Mouse (Mus musculus) neural tube, embryonic 15.5 days (tissue): Measurements from ENCODE around the gene Ccz1. TPM values are rescaled to one million over a fixed set of nuclear protein-coding genes. Genes with fewer than 3 reads are reported as not detected.

ENCODE experiments used
- ATAC-seq: fragments of 200-750 bp; cut with Nextera tagmentation; 2 replicates; pipeline ENCODE4 v1.8.0; 2017; ENCODE audit warnings: mild to moderate bottlenecking, moderate TSS enrichment, moderate library complexity; ENCODE audit not compliant: low FRiP score
- H3K27ac ChIP-seq: fragments of 300-500 bp; sonication (generic); replicated peaks from 2 replicates; pipeline ENCODE4 v1.5.1; 2015; ENCODE audit warnings: mild to moderate bottlenecking, inconsistent platforms
- H3K27me3 ChIP-seq: fragments of 300-500 bp; sonication (generic); replicated peaks from 2 replicates; pipeline ENCODE4 v1.6.1; 2015; ENCODE audit warnings: inconsistent platforms
- H3K36me3 ChIP-seq: fragments of 300-500 bp; sonication (generic); 2 replicates; pipeline ENCODE4 v1.6.1; 2015; ENCODE audit warnings: inconsistent platforms
- H3K4me1 ChIP-seq: fragments of 300-500 bp; sonication (generic); 2 replicates; pipeline ENCODE4 v1.6.1; 2015; ENCODE audit warnings: inconsistent platforms
- H3K4me2 ChIP-seq: fragments of 300-500 bp; sonication (generic); 2 replicates; pipeline ENCODE4 v1.6.1; 2015; ENCODE audit warnings: inconsistent platforms, mild to moderate bottlenecking, moderate library complexity
- H3K4me3 ChIP-seq: fragments of 300-500 bp; sonication (generic); replicated peaks from 2 replicates; pipeline ENCODE4 v1.5.1; 2015; ENCODE audit warnings: mild to moderate bottlenecking, inconsistent platforms
- H3K9ac ChIP-seq: fragments of 300-500 bp; sonication (generic); replicated peaks from 2 replicates; pipeline ENCODE4 v1.6.1; 2015; ENCODE audit warnings: mild to moderate bottlenecking, inconsistent platforms
- H3K9me3 ChIP-seq: fragments of 300-500 bp; sonication (generic); replicated peaks from 2 replicates; pipeline ENCODE4 v1.6.1; 2016; ENCODE audit warnings: inconsistent platforms
- WGBS: fragments of 180-500 bp; shearing (Covaris S2); methylation state at CpG from one replicate; pipeline ENCODE4 v1.1.7; 2015; ENCODE audit warnings: mixed read lengths; 5-methylcytosine and 5-hydroxymethylcytosine counted together
- polyA plus RNA-seq: library from polyadenylated mRNA; unstranded; fragments of >200 nt; fragmentation: Nextera tagmentation; extraction: Ambion mirVana; gene quantifications from 2 replicates; pipeline ENCODE4 v1.2.1, GENCODE M21; 2015

Gene Ccz1
- polyA plus RNA-seq, 1 experiment from 2014 or later, result 76.1 TPM

GRCm38 (mm10) chr5:143992661-143993060 is 22.0 kb downstream of the Ccz1 start:
- WGBS, result 86% methylated on average over 10 of the region's 10 CpGs
- no peak overlapping the region for H3K27ac ChIP-seq
- no peaks in the 10 kb centered on the region for H3K27me3 ChIP-seq
- peaks cover 4% of the 10 kb centered on the region; the same call in 1 of the 2 replicates for H3K4me1 ChIP-seq
- H3K4me3 ChIP-seq, result no peak overlapping the region
- H3K9ac ChIP-seq, result no peak overlapping the region
- peaks cover 93% of the 10 kb centered on the region for H3K36me3 ChIP-seq
- H3K4me2 ChIP-seq, result no peak overlapping the region
- ATAC-seq, result no peak
- H3K9me3 ChIP-seq, result no peaks in the 10 kb centered on the region

GRCm38 (mm10) chr5:143990086-143990485 is 24.6 kb downstream of the Ccz1 start:
- Histone ChIP-seq H3K27ac (no peak overlapping the region), H3K36me3 (peaks cover 91% of the 10 kb centered on the region), H3K9me3 (no peaks in the 10 kb centered on the region), H3K9ac (no peak overlapping the region), H3K4me2 (no peak overlapping the region), H3K4me3 (no peak overlapping the region), H3K4me1 (peaks cover 4% of the 10 kb centered on the region; the same call in 1 of the 2 replicates), H3K27me3 (no peaks in the 10 kb centered on the region)
- ATAC-seq, result no peak
- WGBS, result 82% methylated on average over 11 of the region's 11 CpGs

- 0 out of 2 replicates have a peak overlapping the region, but pooled peaks have one; percentile 1 for H3K27ac ChIP-seq
- H3K9ac ChIP-seq, result no peak overlapping the region
- 55% methylated on average over 4 of the region's 4 CpGs for WGBS
- peaks cover 89% of the 10 kb centered on the region for H3K36me3 ChIP-seq
- peaks cover 4% of the 10 kb centered on the region; the same call in 1 of the 2 replicates for H3K4me1 ChIP-seq
- ATAC-seq, result no peak
- no peaks in the 10 kb centered on the region for H3K27me3 ChIP-seq
- H3K4me3 ChIP-seq, result no peak overlapping the region
- no peak overlapping the region for H3K4me2 ChIP-seq
- H3K9me3 ChIP-seq, result no peaks in the 10 kb centered on the region
Measured at GRCm38 (mm10) chr5:143989046-143989445, 25.6 kb downstream of the Ccz1 start.

- no peak overlapping the region for H3K4me2 ChIP-seq
- no peak overlapping the region for H3K9ac ChIP-seq
- peaks cover 4% of the 10 kb centered on the region; the same call in 1 of the 2 replicates for H3K4me1 ChIP-seq
- no peaks in the 10 kb centered on the region for H3K27me3 ChIP-seq
- H3K9me3 ChIP-seq, result no peaks in the 10 kb centered on the region
- H3K4me3 ChIP-seq, result no peak overlapping the region
- ATAC-seq, result no peak
- WGBS, result 98% methylated on average over 3 of the region's 3 CpGs
- no peak overlapping the region for H3K27ac ChIP-seq
- peaks cover 74% of the 10 kb centered on the region for H3K36me3 ChIP-seq
Measured at GRCm38 (mm10) chr5:143987596-143987995, 27.1 kb downstream of the Ccz1 start.

- no peak overlapping the region for H3K4me3 ChIP-seq
- H3K27ac ChIP-seq, result no peak overlapping the region
- H3K4me2 ChIP-seq, result no peak overlapping the region
- no peaks in the 10 kb centered on the region for H3K27me3 ChIP-seq
- no peak for ATAC-seq
- WGBS, result 86% methylated on average over 7 of the region's 7 CpGs
- no peak overlapping the region for H3K9ac ChIP-seq
- peaks cover 8% of the 10 kb centered on the region for H3K4me1 ChIP-seq
- peaks cover 54% of the 10 kb centered on the region for H3K36me3 ChIP-seq
- H3K9me3 ChIP-seq, result no peaks in the 10 kb centered on the region
Measured at GRCm38 (mm10) chr5:143985381-143985780, 29.3 kb downstream of the Ccz1 start.

GRCm38 (mm10) chr5:143982361-143982760 is 32.3 kb downstream of the Ccz1 start:
- H3K9ac ChIP-seq, result no peak overlapping the region
- no peaks in the 10 kb centered on the region for H3K27me3 ChIP-seq
- ATAC-seq, result no peak
- no peak overlapping the region for H3K4me3 ChIP-seq
- peaks cover 4% of the 10 kb centered on the region; the same call in 1 of the 2 replicates for H3K4me1 ChIP-seq
- H3K27ac ChIP-seq, result no peak overlapping the region
- WGBS, result 85% methylated on average over 2 of the region's 2 CpGs
- no peak overlapping the region for H3K4me2 ChIP-seq
- H3K36me3 ChIP-seq, result peaks cover 24% of the 10 kb centered on the region
- H3K9me3 ChIP-seq, result no peaks in the 10 kb centered on the region

GRCm38 (mm10) chr5:143980858-143981257 is 33.8 kb downstream of the Ccz1 start:
- H3K9ac ChIP-seq, result no peak overlapping the region
- no peak overlapping the region for H3K27ac ChIP-seq

GRCm38 (mm10) chr5:143976726-143977431 is 37.8 kb downstream of the Ccz1 start:
- WGBS, result 84% methylated on average over 16 of the region's 16 CpGs
- no peak overlapping the region for H3K4me2 ChIP-seq
- H3K36me3 ChIP-seq, result no peaks in the 10 kb centered on the region
- peaks cover 4% of the 10 kb centered on the region; the same call in 1 of the 2 replicates for H3K4me1 ChIP-seq
- no peak overlapping the region for H3K4me3 ChIP-seq
- H3K27me3 ChIP-seq, result no peaks in the 10 kb centered on the region
- H3K9ac ChIP-seq, result no peak overlapping the region
- H3K27ac ChIP-seq, result no peak overlapping the region
- no peak for ATAC-seq
- H3K9me3 ChIP-seq, result no peaks in the 10 kb centered on the region

More at GRCm38 (mm10) chr5:143980858-143981257, 33.8 kb downstream of the Ccz1 start:
- Histone ChIP-seq H3K27me3 (no peaks in the 10 kb centered on the region), H3K9me3 (no peaks in the 10 kb centered on the region), H3K4me3 (no peak overlapping the region), H3K4me2 (no peak overlapping the region; the same call in 1 of the 2 replicates), H3K4me1 (peaks cover 4% of the 10 kb centered on the region; the same call in 1 of the 2 replicates), H3K36me3 (peaks cover 10% of the 10 kb centered on the region)
- ATAC-seq, result no peak
- 16% methylated on average over 9 of the region's 9 CpGs for WGBS

- WGBS, result 89% methylated on average over 11 of the region's 11 CpGs
- H3K36me3 ChIP-seq, result no peaks in the 10 kb centered on the region
Measured at GRCm38 (mm10) chr5:143976232-143976631, 38.4 kb downstream of the Ccz1 start.

GRCm38 (mm10) chr5:143975631-143975933 is 39.1 kb downstream of the Ccz1 start:
- no peaks in the 10 kb centered on the region for H3K4me1 ChIP-seq
- 85% methylated on average over 2 of the region's 2 CpGs for WGBS
- H3K9ac ChIP-seq, result no peak overlapping the region
- H3K27me3 ChIP-seq, result no peaks in the 10 kb centered on the region
- H3K4me3 ChIP-seq, result no peak overlapping the region
- H3K9me3 ChIP-seq, result no peaks in the 10 kb centered on the region
- H3K36me3 ChIP-seq, result no peaks in the 10 kb centered on the region
- no peak for ATAC-seq
- no peak overlapping the region for H3K4me2 ChIP-seq
- no peak overlapping the region for H3K27ac ChIP-seq

More at GRCm38 (mm10) chr5:143976232-143976631, 38.4 kb downstream of the Ccz1 start:
- no peak for ATAC-seq
- Histone ChIP-seq H3K4me1 (peaks cover 4% of the 10 kb centered on the region; the same call in 1 of the 2 replicates), H3K9ac (no peak overlapping the region), H3K27me3 (no peaks in the 10 kb centered on the region), H3K9me3 (no peaks in the 10 kb centered on the region), H3K27ac (no peak overlapping the region), H3K4me2 (no peak overlapping the region), H3K4me3 (no peak overlapping the region)

- no peaks in the 10 kb centered on the region for H3K4me1 ChIP-seq
- WGBS, result 50% methylated on average over 4 of the region's 4 CpGs
- H3K4me3 ChIP-seq, result no peak overlapping the region
- H3K27ac ChIP-seq, result no peak overlapping the region
- H3K9ac ChIP-seq, result no peak overlapping the region
- H3K9me3 ChIP-seq, result no peaks in the 10 kb centered on the region
- H3K4me2 ChIP-seq, result no peak overlapping the region
- no peak for ATAC-seq
- no peaks in the 10 kb centered on the region for H3K27me3 ChIP-seq
- no peaks in the 10 kb centered on the region for H3K36me3 ChIP-seq
Measured at GRCm38 (mm10) chr5:143974931-143975630, 39.6 kb downstream of the Ccz1 start.

- no peaks in the 10 kb centered on the region for H3K4me1 ChIP-seq
- no peak overlapping the region for H3K27ac ChIP-seq
- H3K36me3 ChIP-seq, result no peaks in the 10 kb centered on the region
- H3K9ac ChIP-seq, result no peak overlapping the region
- no peaks in the 10 kb centered on the region for H3K27me3 ChIP-seq
- H3K4me3 ChIP-seq, result no peak overlapping the region
- 82% methylated on average over 3 of the region's 3 CpGs for WGBS
- no peak overlapping the region for H3K4me2 ChIP-seq
- H3K9me3 ChIP-seq, result no peaks in the 10 kb centered on the region
- ATAC-seq, result no peak
Measured at GRCm38 (mm10) chr5:143972628-143973027, 42.0 kb downstream of the Ccz1 start.
